Mouse (Mus musculus): ENCODE data around the gene Gnaz. TPM values are rescaled to one million over a fixed set of nuclear protein-coding genes. Genes with fewer than 3 reads are reported as not detected.

Gene Gnaz
- total and polyA plus RNA-seq, 2 experiments = 0.09 TPM; not detected in 1

- peaks cover 34% of the 10 kb centered on the region for H3K4me1 ChIP-seq (ENCODE audit: control insufficient read depth, insufficient read depth, low read length)
- no peak overlapping the region for H3K9ac ChIP-seq (ENCODE audit: low read depth, low read length)
- no peaks in the 10 kb centered on the region for H3K27me3 ChIP-seq (ENCODE audit: control insufficient read depth, insufficient read depth, low read length)
- no peak for TF ChIP-seq POLR2A (IDR thresholded peaks at IDR 0.05; ENCODE audit: extremely low read depth, insufficient read depth, low read length)
- no peak for TF ChIP-seq CTCF (IDR thresholded peaks at IDR 0.05; ENCODE audit: low read depth, low read length)
- H3K4me3 ChIP-seq (ENCODE audit: insufficient read depth, low read depth, low read length) = no peak overlapping the region
- H3K36me3 ChIP-seq (ENCODE audit: control insufficient read depth, insufficient read depth, low read length) = no peaks in the 10 kb centered on the region
- peaks cover 7% of the 10 kb centered on the region; the same call in 1 of the 2 replicates for H3K79me2 ChIP-seq (ENCODE audit: control insufficient read depth, insufficient read depth, low read length)
- DNase-seq (ENCODE audit: extremely low read depth, low read depth, low spot score) = no peak
- H3K27ac ChIP-seq (replicated peaks; ENCODE audit: insufficient read depth, low read depth, low read length) = no peak overlapping the region
- 98% methylated on average over 7 of the region's 7 CpGs for WGBS
Measured at GRCm38 (mm10) chr10:75048711-75049110, 81.7 kb downstream of the Gnaz start.

- H3K27ac ChIP-seq (replicated peaks; ENCODE audit: insufficient read depth, low read depth, low read length) = no peak overlapping the region; the same call in 1 of the 2 replicates
- H3K27me3 ChIP-seq (ENCODE audit: control insufficient read depth, insufficient read depth, low read length) = no peaks in the 10 kb centered on the region
- peaks cover 7% of the 10 kb centered on the region; the same call in 1 of the 2 replicates for H3K79me2 ChIP-seq (ENCODE audit: control insufficient read depth, insufficient read depth, low read length)
- H3K4me1 ChIP-seq (ENCODE audit: control insufficient read depth, insufficient read depth, low read length) = peaks cover 34% of the 10 kb centered on the region
- TF ChIP-seq POLR2A (IDR thresholded peaks at IDR 0.05; ENCODE audit: extremely low read depth, insufficient read depth, low read length) = no peak
- no peak for TF ChIP-seq CTCF (IDR thresholded peaks at IDR 0.05; ENCODE audit: low read depth, low read length)
- H3K36me3 ChIP-seq (ENCODE audit: control insufficient read depth, insufficient read depth, low read length) = no peaks in the 10 kb centered on the region
- H3K4me3 ChIP-seq (ENCODE audit: insufficient read depth, low read depth, low read length) = peak overlapping the region; percentile 29; the same call in 1 of the 2 replicates
- WGBS = 47% methylated on average over 21 of the region's 21 CpGs
- H3K9ac ChIP-seq (ENCODE audit: low read depth, low read length) = peak overlapping the region; percentile 8; the same call in 1 of the 2 replicates
- peak; percentile 55 for DNase-seq (ENCODE audit: extremely low read depth, low read depth, low spot score)
Measured at GRCm38 (mm10) chr10:75051364-75052074, 84.5 kb downstream of the Gnaz start.

GRCm38 (mm10) chr10:75052902-75053301 lies 85.9 kb downstream of the Gnaz start:
- H3K27me3 ChIP-seq (ENCODE audit: control insufficient read depth, insufficient read depth, low read length) = no peaks in the 10 kb centered on the region
- TF ChIP-seq POLR2A (IDR thresholded peaks at IDR 0.05; ENCODE audit: extremely low read depth, insufficient read depth, low read length) (no peak), CTCF (IDR thresholded peaks at IDR 0.05; ENCODE audit: low read depth, low read length) (no peak)
- peaks cover 7% of the 10 kb centered on the region; the same call in 1 of the 2 replicates for H3K79me2 ChIP-seq (ENCODE audit: control insufficient read depth, insufficient read depth, low read length)
- 27% methylated on average over 8 of the region's 8 CpGs for WGBS
- H3K36me3 ChIP-seq (ENCODE audit: control insufficient read depth, insufficient read depth, low read length) = no peaks in the 10 kb centered on the region
- peak overlapping the region; percentile 72 for H3K9ac ChIP-seq (ENCODE audit: low read depth, low read length)
- peak overlapping the region; percentile 29 for H3K4me3 ChIP-seq (ENCODE audit: insufficient read depth, low read depth, low read length)
- peaks cover 34% of the 10 kb centered on the region for H3K4me1 ChIP-seq (ENCODE audit: control insufficient read depth, insufficient read depth, low read length)
- DNase-seq (ENCODE audit: extremely low read depth, low read depth, low spot score) = peak; percentile 99
- H3K27ac ChIP-seq (replicated peaks; ENCODE audit: insufficient read depth, low read depth, low read length) = peak overlapping the region; percentile 84

- no peaks in the 10 kb centered on the region for H3K36me3 ChIP-seq (ENCODE audit: control insufficient read depth, insufficient read depth, low read length)
- WGBS = 18% methylated on average over 4 of the region's 4 CpGs
- TF ChIP-seq CTCF (IDR thresholded peaks at IDR 0.05; ENCODE audit: low read depth, low read length) = no peak
- TF ChIP-seq POLR2A (IDR thresholded peaks at IDR 0.05; ENCODE audit: extremely low read depth, insufficient read depth, low read length) = no peak
- no peak overlapping the region for H3K4me3 ChIP-seq (ENCODE audit: insufficient read depth, low read depth, low read length)
- peaks cover 7% of the 10 kb centered on the region; the same call in 1 of the 2 replicates for H3K79me2 ChIP-seq (ENCODE audit: control insufficient read depth, insufficient read depth, low read length)
- peak; percentile 91 for DNase-seq (ENCODE audit: extremely low read depth, low read depth, low spot score)
- H3K27ac ChIP-seq (replicated peaks; ENCODE audit: insufficient read depth, low read depth, low read length) = peak overlapping the region; percentile 84
- peak overlapping the region; percentile 40 for H3K9ac ChIP-seq (ENCODE audit: low read depth, low read length)
- peaks cover 34% of the 10 kb centered on the region for H3K4me1 ChIP-seq (ENCODE audit: control insufficient read depth, insufficient read depth, low read length)
- no peaks in the 10 kb centered on the region for H3K27me3 ChIP-seq (ENCODE audit: control insufficient read depth, insufficient read depth, low read length)
Measured at GRCm38 (mm10) chr10:75053655-75054054, 86.7 kb downstream of the Gnaz start.

GRCm38 (mm10) chr10:75054125-75054524 lies 87.1 kb downstream of the Gnaz start:
- no peak for TF ChIP-seq CTCF (IDR thresholded peaks at IDR 0.05; ENCODE audit: low read depth, low read length)
- no peak for TF ChIP-seq POLR2A (IDR thresholded peaks at IDR 0.05; ENCODE audit: extremely low read depth, insufficient read depth, low read length)
- Histone ChIP-seq H3K9ac (ENCODE audit: low read depth, low read length) (0 out of 2 replicates have a peak overlapping the region, but pooled peaks have one; percentile 7), H3K27me3 (ENCODE audit: control insufficient read depth, insufficient read depth, low read length) (no peaks in the 10 kb centered on the region), H3K36me3 (ENCODE audit: control insufficient read depth, insufficient read depth, low read length) (no peaks in the 10 kb centered on the region), H3K27ac (replicated peaks; ENCODE audit: insufficient read depth, low read depth, low read length) (peak overlapping the region; percentile 84), H3K79me2 (ENCODE audit: control insufficient read depth, insufficient read depth, low read length) (peaks cover 7% of the 10 kb centered on the region; the same call in 1 of the 2 replicates), H3K4me3 (ENCODE audit: insufficient read depth, low read depth, low read length) (no peak overlapping the region), H3K4me1 (ENCODE audit: control insufficient read depth, insufficient read depth, low read length) (peaks cover 36% of the 10 kb centered on the region)
- WGBS = 10% methylated on average over 6 of the region's 6 CpGs
- DNase-seq (ENCODE audit: extremely low read depth, low read depth, low spot score) = peak; percentile 94

GRCm38 (mm10) chr10:75055672-75056071 lies 88.7 kb downstream of the Gnaz start:
- Histone ChIP-seq H3K27ac (replicated peaks; ENCODE audit: insufficient read depth, low read depth, low read length) (peak overlapping the region; percentile 55), H3K4me1 (ENCODE audit: control insufficient read depth, insufficient read depth, low read length) (peaks cover 40% of the 10 kb centered on the region), H3K9ac (ENCODE audit: low read depth, low read length) (no peak overlapping the region), H3K36me3 (ENCODE audit: control insufficient read depth, insufficient read depth, low read length) (no peaks in the 10 kb centered on the region), H3K79me2 (ENCODE audit: control insufficient read depth, insufficient read depth, low read length) (peaks cover 7% of the 10 kb centered on the region; the same call in 1 of the 2 replicates), H3K4me3 (ENCODE audit: insufficient read depth, low read depth, low read length) (no peak overlapping the region), H3K27me3 (ENCODE audit: control insufficient read depth, insufficient read depth, low read length) (no peaks in the 10 kb centered on the region)
- no peak for TF ChIP-seq CTCF (IDR thresholded peaks at IDR 0.05; ENCODE audit: low read depth, low read length)
- no peak for TF ChIP-seq POLR2A (IDR thresholded peaks at IDR 0.05; ENCODE audit: extremely low read depth, insufficient read depth, low read length)
- 86% methylated on average over 5 of the region's 5 CpGs for WGBS
- DNase-seq (ENCODE audit: extremely low read depth, low read depth, low spot score) = no peak

Measured in liver, adult 2 months (tissue).